Mouse (Mus musculus) C3H10T1/2 (cell line): Measurements from ENCODE around the gene Pltp. TPM values are rescaled to one million over a fixed set of nuclear protein-coding genes. Genes with fewer than 3 reads are reported as not detected.

Experiments used
- polyA plus RNA-seq, 2 experiments: library from polyadenylated mRNA; unstranded; fragments of >200 nt; fragmentation: generic; extraction: Trizol; gene quantifications; one replicate each; pipeline ENCODE4 v1.2.1; 2012; ENCODE audit warnings: missing spikeins in 2 of 2

The Pltp gene
- 100 to 1,000 TPM in 1 of 2 experiments, 10 to 100 TPM in 1; 16.6 to 130 TPM for polyA plus RNA-seq

DNA sequence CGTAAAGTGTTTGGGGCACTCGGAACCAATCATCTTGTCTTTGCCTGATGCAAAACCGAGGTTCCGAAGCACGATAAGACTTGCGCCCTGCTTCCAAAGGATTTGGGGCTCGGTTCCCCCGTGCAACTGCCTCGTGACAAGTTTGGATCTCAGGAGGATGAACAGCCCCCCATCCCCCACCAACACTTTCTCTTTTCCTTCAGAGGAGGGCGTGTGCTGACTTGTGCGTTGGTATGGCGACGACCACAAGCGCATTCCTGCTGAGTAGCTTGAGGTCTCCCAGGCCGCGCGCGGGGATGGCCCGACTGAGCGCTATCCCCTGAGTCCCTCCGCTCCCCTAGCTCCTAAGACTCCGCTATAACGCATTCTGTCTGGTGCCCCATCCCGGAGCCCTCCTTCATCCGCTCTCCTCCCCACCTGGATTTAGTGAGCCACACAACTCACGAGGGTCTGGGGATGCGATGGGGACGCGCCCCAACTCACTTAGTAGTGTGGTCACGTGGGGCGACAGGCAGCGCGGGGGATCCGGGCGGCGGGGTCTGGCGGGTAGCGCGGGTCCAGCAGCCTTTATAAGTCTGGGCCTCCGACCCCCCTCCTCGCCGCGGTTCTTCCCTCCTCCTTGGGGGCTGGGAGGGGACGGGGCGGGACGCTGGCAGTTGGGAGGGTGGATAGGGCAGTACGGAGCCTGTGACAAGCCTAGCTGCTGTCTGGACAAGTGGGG, at the start of gene Pltp:
Pltp (minus strand) TSS at position 611 of the 721 bp plus-strand sequence.

DNA sequence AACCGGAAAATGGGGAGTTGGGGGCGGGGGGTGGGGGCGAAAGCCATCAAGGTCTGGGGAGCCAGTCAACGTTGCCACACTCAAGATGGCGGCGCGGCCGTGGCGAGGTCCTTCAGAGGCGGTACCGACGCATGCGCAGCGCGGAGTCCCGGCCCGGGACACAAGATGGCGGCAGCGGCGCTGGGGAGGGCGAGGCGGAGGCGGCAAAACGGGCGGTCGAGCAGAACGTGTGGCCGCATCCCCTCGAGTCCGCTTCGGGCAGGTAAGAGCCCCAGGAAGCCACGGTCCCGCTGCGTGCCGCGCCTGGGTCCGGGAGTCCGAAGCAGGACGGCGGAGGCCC, 21.7 kb upstream of the Pltp start, which contains the start of gene Pcif1:
Pcif1 (plus strand) TSS at position 77 of the 340 bp plus-strand sequence.

DNA sequence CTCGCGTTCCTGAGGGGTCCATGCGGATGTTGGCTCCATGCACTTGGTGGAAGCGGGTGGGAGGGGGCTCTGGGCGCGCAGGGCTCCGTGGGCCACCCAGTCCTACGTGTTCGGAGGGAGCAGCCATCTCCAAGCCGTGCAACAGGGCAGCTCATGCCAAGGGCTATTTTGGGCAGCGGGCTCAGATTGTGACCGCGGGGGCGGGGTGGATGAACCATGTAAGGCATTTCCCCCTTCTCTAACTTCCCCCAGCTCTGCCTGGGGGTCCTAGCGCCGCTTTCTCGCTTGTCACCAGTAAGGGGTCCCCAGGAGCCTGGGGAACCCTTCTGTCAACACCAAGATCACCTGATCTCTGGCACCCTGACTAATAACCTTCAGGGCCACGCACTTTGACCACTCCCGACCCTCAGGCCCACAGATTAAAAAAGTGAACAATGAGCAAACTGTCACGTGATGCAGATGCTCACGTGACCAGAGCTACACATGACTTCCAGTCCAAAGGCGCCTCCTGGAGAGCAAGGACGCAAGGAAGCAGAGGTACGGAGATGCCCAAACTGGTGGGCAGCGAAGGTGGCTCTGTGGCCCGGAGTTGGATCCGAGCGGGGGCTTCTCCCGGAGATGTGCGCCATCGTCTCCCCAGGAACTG, 24.1 kb downstream of the Pltp start, which contains the start of gene Neurl2:
Neurl2 (minus strand) TSS at position 143 of the 646 bp plus-strand sequence.

DNA sequence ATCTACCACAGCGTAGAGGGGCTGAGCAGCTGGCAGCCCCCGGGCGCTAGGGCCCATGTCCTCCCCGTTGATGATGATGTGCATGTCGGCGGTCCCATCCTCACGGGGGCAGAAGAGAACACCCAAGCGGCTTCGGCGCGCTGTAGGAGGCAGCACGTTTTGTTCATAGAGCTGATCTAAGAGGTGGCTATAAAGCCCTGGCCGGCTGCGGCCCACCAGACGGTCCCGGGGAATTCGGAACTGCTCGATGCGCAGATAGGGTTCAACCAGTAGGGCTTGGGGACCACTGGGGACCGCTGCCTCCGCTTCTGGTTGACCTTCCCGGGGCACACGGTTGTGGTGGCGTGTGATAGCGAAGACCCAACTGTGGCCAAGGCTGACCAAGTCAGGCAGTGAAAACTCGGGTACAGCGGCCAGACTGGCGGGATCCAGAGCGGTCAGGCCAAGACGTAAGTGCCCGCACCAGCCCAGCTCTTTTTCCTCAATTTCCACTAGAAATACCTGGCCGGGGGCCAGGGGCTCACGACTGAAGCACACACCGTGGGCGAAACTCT, 24.7 kb downstream of the Pltp start, which contains the start of gene Ctsa:
Ctsa (plus strand) TSS at position 126 of the 554 bp plus-strand sequence.

DNA sequence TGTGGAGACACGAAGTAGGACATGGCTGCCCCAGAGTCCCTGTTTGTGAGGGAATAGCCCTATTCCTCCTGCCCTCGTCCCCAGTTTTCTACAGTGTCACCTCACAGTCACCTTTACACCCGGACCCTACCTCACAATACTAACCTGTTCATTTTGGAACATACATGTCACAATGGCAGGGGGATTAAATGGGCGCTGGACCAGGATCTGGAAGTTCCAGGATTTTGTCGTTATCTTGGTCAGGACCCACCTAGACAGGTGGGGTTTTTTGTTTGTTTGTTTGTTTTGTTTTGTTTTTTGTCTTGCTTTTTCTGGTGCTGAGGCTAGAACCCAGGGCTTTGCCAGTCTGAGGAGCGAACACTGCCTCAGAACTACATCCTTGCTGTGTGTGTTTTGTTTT, 29.1 kb downstream of the Pltp start, which contains the start of gene Spata25:
Spata25 (minus strand) TSS at position 101 of the 400 bp plus-strand sequence.

DNA sequence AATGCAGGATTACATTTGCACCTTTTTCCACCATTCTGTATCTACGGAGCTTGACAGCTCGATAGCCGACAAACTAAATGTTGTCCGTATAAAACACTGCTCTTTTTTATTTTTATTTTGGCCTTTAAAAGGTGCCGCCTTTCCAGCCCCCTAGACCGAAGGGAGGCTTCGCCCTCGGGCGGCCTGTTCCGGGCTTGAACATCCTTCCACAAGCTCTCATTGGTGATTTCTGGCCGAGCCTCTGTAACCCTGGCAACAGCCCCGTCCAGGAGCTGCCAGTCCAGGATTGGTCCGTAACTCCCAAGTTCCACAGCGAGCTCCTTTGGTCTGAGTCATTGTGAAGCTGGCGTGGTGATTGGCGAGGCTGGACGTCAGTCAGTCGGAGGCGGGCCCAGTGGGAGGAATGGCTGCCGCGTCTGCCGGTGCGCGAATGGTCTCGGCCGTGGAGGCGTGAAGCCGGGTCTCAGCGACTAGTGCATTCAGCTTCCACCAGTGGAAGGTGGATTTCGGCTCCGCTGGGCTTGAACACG, 34.8 kb downstream of the Pltp start, which contains the start of gene Zswim1:
Zswim1 (plus strand) TSS at position 51 of the 530 bp plus-strand sequence.

DNA sequence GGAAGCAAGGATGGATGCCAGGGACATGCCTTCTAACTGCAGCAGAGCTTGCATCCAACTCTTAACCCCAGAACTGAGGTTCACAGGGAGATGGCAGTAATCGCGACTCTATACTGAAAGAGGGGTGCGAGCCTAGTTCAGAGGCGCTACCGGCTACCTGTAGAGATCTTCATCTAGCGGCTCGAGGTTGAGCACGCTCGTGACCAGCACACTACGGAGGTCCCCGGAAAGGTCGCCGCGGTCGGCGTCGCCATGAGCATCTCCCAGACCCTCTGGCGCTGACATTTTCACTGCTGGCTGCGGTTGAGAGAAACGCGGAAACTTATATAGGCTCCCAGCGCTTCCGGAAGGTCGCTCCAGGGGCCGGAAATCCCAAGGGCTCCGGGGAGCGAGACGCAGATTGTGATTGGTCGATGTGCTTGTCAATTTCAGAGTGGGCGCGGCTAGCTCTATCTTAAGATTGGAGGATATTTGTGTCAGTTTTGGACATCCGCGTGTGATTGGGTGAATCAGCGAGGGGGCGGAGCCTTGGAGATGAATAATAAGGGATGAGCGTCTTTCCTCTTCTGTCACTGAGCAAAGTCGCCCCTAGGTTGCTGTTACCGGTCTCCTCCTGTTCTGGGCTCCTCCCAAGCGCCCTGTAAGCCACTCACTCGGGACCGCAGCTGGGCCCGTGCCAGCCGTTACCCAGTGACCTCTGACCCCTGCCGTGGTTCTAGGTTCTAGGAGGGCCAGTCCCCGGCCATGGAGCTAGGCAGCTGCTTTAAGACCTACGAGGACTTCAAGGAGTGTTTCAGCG, 52.8 kb downstream of the Pltp start, which contains the start of the genes Acot8 and Zswim3:
Acot8 (minus strand) TSS at position 350 of the 799 bp plus-strand sequence.
Zswim3 (plus strand) TSS at position 566 of the 799 bp plus-strand sequence.

Other genes with a start within 250 kb of the Pltp start
- gene Wfdc6b, start 244.2 kb downstream of the Pltp start, polyA plus RNA-seq: not detected
- not detected for gene Wfdc8, start 244.1 kb downstream of the Pltp start, polyA plus RNA-seq
- gene Wfdc16, start 218.9 kb downstream of the Pltp start, polyA plus RNA-seq: not detected
- gene Wfdc10, start 201.7 kb downstream of the Pltp start, polyA plus RNA-seq: not detected
- gene Wfdc9, start 201.1 kb downstream of the Pltp start, polyA plus RNA-seq: not detected
- gene Wfdc11, start 183.6 kb downstream of the Pltp start, polyA plus RNA-seq: not detected
- gene Wfdc13, start 172.6 kb downstream of the Pltp start, polyA plus RNA-seq: under 1 TPM in 1 of 2 experiments, not detected in 1; 0.04 TPM
- not detected for gene Spint4, start 159.2 kb downstream of the Pltp start, polyA plus RNA-seq
- gene Spint5, start 142.4 kb downstream of the Pltp start, polyA plus RNA-seq: not detected
- 1 to 10 TPM in 1 of 2 experiments, under 1 TPM in 1; 0.27 to 1.1 TPM for gene Wfdc3, start 111.8 kb downstream of the Pltp start, polyA plus RNA-seq
- 10 to 100 TPM; 55.3 to 58.9 TPM for gene Dnttip1, start 111.7 kb downstream of the Pltp start, polyA plus RNA-seq
- gene Ube2c, start 87.8 kb downstream of the Pltp start, polyA plus RNA-seq: 100 to 1,000 TPM; 116 to 219 TPM
- gene Tnnc2, start 77.7 kb downstream of the Pltp start, polyA plus RNA-seq: under 1 TPM in 1 of 2 experiments, not detected in 1; 0.19 TPM
- 10 to 100 TPM; 29.7 to 50.1 TPM for gene Snx21, start 71.9 kb downstream of the Pltp start, polyA plus RNA-seq
- 10 to 100 TPM; 10.7 to 19.9 TPM for gene Acot8, start 52.8 kb downstream of the Pltp start, polyA plus RNA-seq
- 1 to 10 TPM; 2.1 to 4.9 TPM for gene Zswim3, start 52.6 kb downstream of the Pltp start, polyA plus RNA-seq
- 10 to 100 TPM in 1 of 2 experiments, 1 to 10 TPM in 1; 9.1 to 10.1 TPM for gene Zswim1, start 35.0 kb downstream of the Pltp start, polyA plus RNA-seq
- under 1 TPM in 1 of 2 experiments, not detected in 1; 0.26 TPM for gene Spata25, start 29.2 kb downstream of the Pltp start, polyA plus RNA-seq
- 100 to 1,000 TPM in 1 of 2 experiments, 10 to 100 TPM in 1; 94.4 to 205 TPM for gene Ctsa, start 24.8 kb downstream of the Pltp start, polyA plus RNA-seq
- gene Neurl2, start 24.3 kb downstream of the Pltp start, polyA plus RNA-seq: 1 to 10 TPM; 2.4 to 6.6 TPM
- gene Pcif1, start 21.6 kb upstream of the Pltp start, polyA plus RNA-seq: 10 to 100 TPM; 56.7 to 65.1 TPM
- 10 to 100 TPM in 1 of 2 experiments, 1 to 10 TPM in 1; 4.1 to 11.3 TPM for gene Zfp335, start 54.0 kb upstream of the Pltp start, polyA plus RNA-seq
- 10 to 100 TPM in 1 of 2 experiments, under 1 TPM in 1; 0.49 to 19.7 TPM for gene Mmp9, start 83.1 kb upstream of the Pltp start, polyA plus RNA-seq
- 1 to 10 TPM in 1 of 2 experiments, under 1 TPM in 1; 0.12 to 1.1 TPM for gene Slc12a5, start 103.1 kb upstream of the Pltp start, polyA plus RNA-seq
- gene Ncoa5, start 177.2 kb upstream of the Pltp start, polyA plus RNA-seq: 10 to 100 TPM; 11.6 to 29.5 TPM
- gene Cd40, start 197.9 kb upstream of the Pltp start, polyA plus RNA-seq: not detected
- not detected for gene 1700025C18Rik, start 233.0 kb upstream of the Pltp start, polyA plus RNA-seq